Mouse (Mus musculus): ENCODE results near the gene 4922502D21Rik.
"Not testable (repeated sequence)": the region's sequence is repeated elsewhere in the genome, so short reads cannot be mapped to it uniquely, and the experiment has no call there.

4922502D21Rik gene

DNA sequence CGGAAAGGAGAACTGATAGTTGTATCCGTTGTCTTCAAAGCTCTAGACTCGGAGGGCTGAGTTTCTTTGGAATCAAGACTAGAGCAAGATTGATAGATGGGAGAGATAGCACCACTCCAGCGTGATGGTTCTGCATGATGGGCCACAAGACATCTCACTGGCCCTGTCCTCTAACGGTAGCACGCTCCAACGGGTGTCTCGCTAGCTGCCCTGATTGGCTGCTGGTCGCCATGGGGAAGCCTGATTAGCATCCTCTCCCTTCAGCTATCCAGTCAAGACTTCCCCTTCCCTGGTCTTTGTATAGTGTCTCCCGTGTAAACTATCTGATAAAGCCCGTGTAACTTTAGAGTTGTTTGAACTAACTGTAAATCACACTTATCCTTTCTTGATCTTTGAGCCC, at the start of gene 4922502D21Rik:
4922502D21Rik (minus strand) TSS at position 187 of the 400 bp plus-strand sequence.
- no peak for DNase-seq (ENCODE audit: low spot score in 2 of 2)

DNA sequence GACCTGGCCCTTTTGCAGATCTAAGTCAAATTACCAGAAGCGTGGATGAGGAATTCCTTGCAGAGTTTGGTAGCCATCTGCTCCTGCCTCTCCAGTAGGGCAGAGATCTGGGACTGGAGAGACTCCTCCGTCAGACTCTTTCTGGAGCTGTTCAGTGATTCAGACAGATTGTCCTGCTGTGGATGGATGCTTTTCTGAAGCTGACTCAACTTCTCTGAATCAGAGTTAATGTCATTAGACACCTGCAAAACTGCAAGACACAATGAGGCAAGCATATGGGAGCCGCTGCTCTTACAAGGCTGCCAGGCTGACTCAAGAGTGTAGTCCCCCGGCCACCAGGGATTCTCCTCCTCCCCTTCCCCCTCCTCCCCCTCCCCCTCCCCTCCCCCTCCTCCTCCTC, 48.9 kb upstream of the 4922502D21Rik start:
- DNase-seq (ENCODE audit: low spot score in 2 of 2): no peak

DNA sequence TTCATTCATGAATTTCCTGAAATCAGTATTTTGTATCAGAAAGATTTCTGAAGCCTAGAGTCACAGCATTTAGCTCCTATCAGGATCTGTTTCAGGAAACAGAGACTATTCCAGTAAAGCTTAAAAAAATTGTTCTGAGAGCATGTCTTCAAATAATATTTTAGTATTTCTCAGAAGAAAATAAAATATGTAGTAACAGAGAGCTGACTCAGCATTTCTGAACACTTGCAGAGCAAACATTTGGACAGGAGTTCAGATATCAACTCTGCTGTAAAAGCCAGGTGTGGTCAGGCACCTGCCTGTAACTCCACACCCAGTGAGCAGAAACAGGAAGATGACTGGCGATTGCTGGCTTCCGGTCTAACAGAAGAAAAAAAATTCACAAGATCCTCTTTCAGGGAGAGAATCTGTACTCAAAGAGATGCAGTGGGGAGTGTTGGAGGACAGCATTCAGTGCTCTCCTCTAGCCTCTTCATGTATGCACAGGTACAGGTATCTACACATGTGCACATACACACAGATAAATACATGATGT, 43.4 kb upstream of the 4922502D21Rik start:
- no peak for DNase-seq (ENCODE audit: low spot score in 2 of 2)

DNA sequence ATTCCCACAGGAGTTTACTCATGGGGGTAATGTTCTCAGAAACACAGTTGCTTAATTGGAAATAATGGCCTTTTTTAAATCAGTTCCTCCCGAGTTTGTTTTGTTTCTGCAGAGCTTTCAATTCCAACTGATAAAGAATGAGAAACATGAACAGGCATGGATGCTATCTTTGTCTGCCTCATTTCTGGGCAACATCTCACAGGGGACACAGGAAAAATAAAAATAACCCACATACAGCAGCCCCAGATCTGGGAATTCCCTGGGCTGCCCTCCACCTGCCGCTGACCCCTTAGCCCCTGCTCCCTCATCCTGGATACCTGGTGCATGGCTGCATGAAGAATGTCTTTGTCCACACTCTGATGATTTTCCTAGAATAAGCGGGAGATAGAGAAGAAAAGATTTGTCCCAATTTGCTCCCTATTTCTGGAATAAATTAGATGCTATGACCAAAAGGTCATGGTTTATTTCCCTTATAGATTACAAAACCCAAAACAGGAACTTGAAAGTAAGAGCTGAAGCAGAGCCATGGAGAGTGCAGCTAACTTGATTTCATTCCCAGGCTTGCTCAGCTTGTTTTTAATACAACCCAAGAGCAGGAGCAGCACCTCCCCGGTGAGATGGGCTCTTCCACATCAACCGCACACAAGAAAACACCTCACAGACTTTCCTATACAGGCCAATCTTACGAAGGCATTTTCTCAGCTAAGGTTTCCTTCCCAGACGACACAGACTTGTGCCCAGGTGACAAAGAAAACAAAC, 38.0 kb upstream of the 4922502D21Rik start:
- no peak for DNase-seq (ENCODE audit: low spot score in 2 of 2)

DNA sequence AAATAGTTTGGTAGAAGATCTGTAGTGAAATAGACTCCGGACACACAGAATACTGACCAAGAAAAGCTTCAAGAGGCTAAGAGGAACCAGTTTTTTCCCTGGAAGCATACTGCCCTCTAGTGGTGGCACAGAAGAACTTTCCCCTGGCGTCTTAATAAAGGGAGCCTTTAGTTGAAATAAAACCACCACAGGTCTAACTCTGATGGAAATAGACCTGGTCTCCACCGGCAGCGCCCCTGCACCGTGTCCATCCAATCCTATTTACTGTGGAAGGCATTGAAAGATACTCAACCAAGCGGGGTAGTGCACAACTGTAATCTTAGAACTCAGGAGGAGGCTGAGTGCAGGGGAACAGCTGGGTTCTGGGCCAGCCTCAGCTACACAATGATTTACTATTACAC, 34.4 kb upstream of the 4922502D21Rik start:
- peak; percentile 9 to 15 for DNase-seq (ENCODE audit: low spot score in 2 of 2)

DNA sequence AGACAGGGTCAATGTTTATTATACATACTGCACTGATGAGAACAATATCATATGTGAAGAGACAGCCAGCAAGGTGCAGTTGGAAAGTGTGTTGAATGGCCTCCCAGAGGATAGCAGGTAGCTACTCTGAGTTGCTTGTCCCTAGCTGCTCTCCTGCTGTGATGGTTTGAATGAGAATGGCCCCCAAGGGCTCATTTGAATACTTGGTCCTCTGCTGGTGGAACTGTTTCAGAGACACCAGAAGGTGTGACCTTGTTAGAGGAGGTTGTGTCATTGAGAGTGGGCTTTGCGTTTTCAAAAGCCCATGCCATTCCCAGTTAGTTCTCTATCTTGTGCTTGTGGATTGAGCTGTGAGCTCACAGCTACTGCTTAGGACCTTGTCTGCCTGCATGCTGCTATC, 32.3 kb upstream of the 4922502D21Rik start:
- DNase-seq (ENCODE audit: low spot score in 2 of 2): no peak

DNA sequence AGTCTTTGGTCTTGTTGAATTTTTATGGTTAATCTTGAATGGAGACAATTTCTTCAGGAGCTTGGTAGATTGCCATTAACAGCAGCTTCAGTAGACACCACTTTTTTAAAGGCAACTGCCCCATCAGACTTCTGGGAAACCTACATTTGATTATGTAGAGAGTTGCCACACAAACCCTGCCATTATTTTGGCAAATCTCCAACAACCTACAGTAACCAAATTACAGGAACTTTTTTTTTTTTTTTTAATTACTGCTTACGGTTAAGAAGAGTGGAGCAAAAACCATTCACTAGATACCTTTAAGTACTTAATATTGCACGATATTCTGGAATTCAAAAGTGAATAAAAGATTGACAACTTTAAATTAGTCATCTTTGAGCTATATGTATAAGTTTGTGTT, 27.9 kb upstream of the 4922502D21Rik start:
- no peak for DNase-seq (ENCODE audit: low spot score in 2 of 2)

DNA sequence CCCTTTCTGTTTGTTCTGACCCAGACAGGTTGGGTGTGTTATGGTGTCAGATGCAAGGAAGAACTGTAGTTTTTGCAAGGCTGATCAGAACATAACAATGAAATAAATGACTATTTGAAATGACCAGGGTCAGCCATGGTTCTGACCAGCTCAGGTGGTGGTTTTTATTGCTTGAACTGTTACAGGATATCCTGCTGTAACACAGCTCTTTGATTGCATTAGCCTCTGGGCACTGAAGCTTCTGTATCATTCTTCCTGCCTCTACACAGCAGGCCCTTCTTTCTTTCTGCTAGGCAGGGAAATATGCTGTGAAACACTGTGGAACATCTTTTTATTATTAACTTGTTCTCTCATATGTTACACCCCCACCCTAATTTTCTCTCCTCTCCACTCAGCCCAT, 24.8 kb upstream of the 4922502D21Rik start:
- no peak for DNase-seq (ENCODE audit: low spot score in 2 of 2)

DNA sequence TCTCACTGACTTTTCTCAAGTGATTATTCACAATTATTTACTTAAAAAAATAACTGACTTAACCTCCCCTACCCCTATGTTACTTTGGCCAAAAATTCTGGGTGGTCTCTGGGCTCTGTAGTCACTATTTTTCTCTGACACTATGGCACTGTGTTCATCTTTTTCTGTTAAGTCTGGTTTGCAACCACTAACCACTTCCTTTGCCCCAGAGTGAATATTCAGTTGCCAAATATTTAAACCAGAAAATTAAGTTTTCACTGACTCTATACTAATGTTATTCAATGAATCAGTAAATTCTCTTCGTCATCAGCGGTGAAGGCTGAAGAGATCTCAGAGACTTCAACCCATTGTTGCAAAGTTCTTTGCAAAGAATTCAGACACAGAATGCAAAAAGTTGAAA, 24.2 kb upstream of the 4922502D21Rik start:
- no peak for DNase-seq (ENCODE audit: low spot score in 2 of 2)

DNA sequence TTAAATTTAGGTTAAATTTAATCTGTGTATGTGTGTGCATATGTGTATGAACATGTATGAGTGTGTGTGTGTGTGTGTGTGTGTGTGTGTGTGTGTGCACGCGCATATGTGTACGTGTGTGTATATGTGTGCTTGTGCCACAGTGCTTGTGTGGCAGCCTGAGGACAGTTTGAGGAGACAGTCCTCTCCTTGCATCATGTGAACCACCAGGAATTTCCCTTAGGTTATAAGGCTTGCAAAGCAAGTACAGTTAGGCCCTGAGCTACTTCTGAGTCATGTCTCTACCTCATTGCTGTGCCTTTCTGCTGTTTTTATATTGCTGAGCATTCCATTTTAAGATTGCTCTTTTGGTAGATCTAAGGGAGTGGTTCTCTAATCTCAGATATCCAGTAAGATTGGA, 19.5 kb upstream of the 4922502D21Rik start:
- no peak for DNase-seq (ENCODE audit: low spot score in 2 of 2)

DNA sequence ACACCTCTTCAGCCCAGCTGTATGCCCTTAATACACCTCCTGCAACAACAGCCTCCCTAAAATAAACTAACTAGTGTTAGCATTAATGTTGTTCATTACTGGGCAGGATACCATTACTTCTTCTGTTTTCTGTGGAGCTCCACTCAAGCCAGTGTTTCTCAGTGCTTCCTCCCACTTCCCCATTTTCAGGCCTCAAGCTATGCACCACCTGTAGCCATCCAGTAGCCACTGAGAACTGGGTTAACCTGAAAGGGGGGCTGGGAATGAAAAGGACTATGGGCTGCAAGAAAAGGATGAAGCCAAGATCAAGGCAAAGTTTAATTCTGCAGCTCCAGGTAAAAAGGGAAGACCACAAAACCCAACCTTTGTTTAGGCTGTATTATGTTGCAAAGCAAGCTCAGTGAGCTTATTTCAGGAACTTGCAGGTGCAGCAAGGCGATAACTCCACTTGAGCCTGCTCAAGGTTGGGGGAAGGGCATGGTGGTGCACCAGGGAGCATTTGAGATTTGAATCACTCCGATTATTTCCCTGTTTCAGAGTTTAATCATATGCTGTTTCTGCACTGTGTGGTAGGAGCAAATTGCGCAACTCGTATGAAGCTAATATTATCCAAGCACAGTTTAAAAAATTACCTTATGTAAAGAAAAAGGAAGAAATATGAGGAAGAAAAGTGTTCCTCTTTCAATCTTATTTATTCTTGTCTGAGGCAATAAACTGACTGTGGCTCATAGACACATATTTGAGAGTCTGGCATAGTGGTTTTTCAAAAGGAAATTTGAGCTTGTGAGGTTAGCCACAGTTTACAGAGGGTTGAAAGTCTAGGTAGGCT, 18.1 kb upstream of the 4922502D21Rik start:
- DNase-seq (ENCODE audit: low spot score in 2 of 2): peak; percentile 8 to 31

DNA sequence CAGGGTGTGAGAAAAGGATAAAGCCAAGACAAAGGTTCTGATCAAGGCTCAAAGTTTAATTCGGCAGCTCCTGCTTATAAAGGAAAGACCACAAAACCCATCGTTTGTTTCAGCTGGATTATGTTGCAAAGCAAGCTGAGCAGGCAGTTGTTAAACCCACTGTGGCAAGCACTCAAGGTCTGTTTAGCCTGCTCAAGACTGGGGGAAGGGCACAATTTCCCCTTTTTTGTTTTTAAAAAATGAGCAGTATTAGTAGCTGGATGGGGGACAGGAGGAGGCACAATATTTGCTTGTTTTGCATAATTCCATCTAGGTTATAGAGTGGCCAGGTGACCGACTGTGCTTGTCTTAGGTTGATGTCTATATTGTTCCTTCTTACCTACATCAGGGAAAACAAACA, 12.8 kb upstream of the 4922502D21Rik start:
- no peak for DNase-seq (ENCODE audit: low spot score in 2 of 2)

DNA sequence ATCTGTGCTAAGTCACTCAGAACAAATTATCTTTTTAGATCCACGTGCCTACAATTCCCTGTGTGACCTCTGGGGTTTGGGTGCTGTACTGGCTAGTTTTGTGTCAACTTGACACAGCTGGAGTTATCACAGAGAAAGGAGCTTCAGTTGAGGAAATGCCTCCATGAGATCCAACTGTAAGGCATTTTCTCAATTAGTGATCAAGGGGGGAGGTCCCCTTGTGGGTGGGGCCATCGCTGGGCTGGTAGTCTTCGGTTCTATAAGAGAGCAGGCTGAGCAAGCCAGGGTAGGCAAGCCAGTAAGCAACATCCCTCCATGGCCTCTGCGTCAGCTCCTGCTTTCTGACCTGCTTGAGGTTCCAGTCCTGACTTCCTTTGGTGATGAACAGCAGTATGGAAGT, 10.8 kb upstream of the 4922502D21Rik start, which contains the start of gene Clec12a:
Clec12a (plus strand) TSS at position 301 of the 400 bp plus-strand sequence.
- DNase-seq (ENCODE audit: low spot score in 2 of 2): not testable (repeated sequence)

DNA sequence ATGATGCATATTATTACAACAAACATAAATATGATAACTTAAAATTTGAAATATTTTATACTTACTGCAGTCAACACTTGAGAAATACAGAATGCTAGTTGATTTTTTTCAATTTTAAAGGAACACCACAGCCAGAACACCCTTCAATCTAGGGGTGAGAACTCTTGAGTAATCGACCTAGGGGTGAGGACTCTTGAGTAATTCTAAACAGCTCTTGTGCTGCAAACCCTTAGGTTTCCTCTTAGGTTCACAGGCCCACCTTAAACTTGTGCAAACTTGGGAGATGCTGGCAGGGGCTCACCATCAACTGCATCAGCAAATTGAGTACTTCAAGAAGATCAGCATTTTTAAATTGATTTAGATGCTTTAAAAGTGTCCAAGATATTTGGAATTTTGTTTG, 6.2 kb upstream of the 4922502D21Rik start:
- no peak for DNase-seq (ENCODE audit: low spot score in 2 of 2)

DNA sequence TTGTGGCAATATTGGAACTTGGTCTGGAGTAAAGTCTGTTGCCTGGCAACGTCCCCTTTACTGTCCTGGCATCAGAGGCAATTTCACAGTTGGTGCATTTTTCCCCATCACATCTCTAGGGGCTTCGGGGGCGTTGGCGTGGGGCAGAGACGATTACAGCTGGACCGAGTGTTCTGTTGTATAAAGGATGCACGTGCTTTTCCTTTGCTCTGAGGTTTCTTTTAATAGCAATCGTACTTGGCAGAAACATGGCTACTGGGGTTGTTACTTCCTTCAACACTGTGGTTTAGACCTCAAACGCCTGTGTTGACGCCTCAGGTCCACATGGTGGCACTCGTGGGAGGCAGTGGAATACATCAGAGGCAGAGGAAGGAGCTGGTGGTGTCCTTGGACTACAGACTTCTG, 2.1 kb upstream of the 4922502D21Rik start:
- peak; percentile 18 to 54 for DNase-seq (ENCODE audit: low spot score in 2 of 2)

DNA sequence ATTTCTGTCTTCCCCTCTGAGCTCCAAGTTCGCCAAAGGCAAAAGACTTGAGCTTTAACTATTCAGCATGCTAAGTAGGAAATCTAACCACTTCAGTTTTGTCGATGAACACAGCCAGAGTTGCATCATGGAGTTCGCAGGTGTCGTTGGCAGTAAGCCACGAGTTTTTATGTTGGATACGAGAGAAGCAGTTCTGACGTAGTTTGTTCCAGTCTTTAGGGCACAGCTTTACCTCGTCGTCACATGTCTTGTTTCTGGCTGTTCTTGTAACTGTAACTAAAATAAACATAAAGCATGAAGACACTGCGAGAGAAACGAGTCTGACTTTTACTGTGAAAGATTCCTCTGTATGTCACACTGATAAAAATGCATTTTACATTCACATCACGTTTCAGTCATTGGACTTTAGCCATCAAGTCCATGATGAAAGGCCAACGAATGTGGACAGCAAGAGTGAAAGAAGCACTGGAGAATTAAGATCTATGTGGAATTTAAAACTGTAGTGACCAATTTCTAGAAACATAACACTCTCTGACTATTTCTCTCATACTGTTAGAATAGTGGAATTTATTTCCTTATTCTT, 4.9 kb downstream of the 4922502D21Rik start:
- DNase-seq (ENCODE audit: low spot score in 2 of 2): no peak

DNA sequence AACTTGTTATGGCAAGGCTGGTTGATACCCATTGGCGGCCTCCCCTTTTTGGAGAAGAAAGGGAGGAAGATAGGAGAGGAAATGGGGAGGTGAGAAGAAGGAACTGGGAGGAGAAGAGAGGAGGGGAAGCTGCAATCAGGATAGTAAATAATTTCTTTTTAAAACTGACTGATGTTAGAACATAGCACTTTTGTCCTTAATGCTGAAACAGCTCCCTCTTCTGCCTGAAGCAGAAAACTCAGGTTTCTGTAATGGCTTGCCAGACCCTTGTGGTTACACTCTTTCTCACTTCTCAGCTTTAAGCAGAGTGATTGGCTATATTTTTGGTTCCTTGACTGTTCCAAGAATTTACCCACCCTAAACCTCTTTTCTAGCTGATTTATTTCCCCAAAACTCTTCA, 5.6 kb downstream of the 4922502D21Rik start:
- DNase-seq (ENCODE audit: low spot score in 2 of 2): no peak

DNA sequence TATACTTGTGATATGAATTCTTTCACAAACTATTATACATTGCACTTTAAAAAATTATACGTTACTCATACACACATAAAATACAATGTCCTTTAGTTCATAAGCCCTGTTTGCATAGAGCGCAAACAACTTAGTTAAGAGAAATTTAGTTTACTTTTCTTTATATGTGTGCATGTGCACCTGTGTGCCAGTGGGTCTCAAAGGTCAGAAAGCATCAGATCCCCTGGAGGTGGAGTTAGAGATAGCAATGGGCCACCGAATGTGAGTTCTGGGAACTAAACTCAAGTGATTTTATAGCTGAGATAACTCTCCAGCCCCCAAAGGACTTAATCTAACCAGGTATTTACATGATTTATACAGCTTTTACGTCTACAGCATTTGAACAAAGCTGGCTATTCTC, 12.3 kb downstream of the 4922502D21Rik start:
- DNase-seq (ENCODE audit: low spot score in 2 of 2): no peak

DNA sequence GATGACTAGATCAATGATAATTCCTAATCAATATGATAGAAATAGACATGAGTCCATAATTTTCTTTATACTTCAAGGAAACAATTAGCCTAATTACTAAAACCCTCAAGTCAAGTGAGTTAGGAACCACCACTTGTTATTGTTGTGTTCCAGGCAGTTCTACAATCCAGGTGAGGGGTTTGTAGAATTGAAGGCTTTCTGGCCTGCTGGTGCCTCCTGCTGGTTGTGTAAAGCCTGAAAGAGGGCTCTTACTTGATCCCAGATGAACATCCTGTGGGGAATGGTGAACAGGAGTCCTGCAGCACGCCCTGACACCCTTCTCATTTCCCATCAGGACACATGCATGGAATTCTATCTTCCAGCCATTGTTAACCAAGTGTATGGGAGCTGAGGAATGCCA, 13.2 kb downstream of the 4922502D21Rik start:
- no peak for DNase-seq (ENCODE audit: low spot score in 2 of 2)

DNA sequence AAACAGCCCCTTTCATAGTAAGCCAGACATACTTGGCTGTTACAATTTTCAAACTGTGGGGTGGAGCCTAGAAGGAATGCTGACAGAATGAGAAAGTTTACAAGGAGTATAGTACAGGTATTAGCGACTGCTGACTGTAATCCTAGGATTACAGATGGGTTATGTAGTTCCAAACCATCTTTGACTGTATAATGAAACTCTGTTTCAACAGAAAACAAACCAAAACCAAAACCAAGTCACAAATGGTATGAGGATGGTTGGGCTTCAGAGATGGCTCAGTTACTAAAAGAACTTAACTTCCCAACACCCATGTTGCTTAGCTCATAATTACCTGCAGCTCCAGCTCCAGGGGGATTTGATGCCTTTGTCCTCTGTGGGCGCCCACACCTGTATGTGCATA, 15.1 kb downstream of the 4922502D21Rik start:
- DNase-seq (ENCODE audit: low spot score in 2 of 2): no peak

DNA sequence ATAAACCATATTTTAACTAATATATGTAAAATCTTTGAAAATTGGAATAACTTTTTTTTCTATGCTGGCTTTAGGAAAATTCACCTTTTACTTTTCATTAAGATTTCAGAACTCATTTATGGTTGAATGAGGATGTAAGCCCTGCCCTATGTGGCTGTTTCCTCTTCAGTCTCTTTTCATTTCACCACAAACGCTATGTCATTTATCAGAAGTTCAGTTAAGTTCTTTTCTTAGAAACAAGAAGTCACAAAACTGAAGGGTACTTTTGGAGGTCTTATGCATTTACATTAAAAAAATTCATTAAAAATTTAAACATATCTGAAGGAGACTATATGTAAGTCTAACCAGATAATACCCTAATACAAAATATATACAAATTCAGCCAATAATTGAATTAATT, 15.9 kb downstream of the 4922502D21Rik start:
- no peak for DNase-seq (ENCODE audit: low spot score in 2 of 2)

DNA sequence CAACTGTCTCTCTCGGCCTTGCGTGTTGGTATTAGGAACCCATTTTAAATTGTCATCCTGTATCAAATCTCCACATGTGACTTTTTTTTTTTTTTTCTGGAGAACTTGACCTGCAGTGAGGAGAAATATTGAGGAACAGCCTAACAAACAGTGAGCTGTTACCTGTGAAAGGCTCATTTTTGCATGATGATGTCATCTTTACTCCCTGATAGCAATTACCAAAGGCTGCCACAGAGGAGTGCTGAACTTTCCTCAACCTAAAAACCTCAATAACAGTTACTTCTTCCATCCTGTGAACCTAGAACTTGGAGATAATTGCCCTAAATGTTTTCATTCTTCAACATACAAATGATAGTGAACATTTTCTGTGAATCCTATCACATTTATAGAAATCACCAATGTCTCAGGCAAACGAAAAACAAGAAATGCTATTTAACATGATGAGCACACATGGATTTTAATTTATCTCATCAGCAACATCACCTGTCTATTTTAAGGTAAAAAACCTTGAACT, 16.9 kb downstream of the 4922502D21Rik start:
- DNase-seq (ENCODE audit: low spot score in 2 of 2): no peak

Measured in urinary bladder, postnatal 36 days (tissue).